Mouse (Mus musculus) urinary bladder, postnatal 0 days (tissue): Measurements from ENCODE around the gene Fam92a. TPM values are rescaled to one million over a fixed set of nuclear protein-coding genes. Genes with fewer than 3 reads are reported as not detected.

Source experiments
- polyA plus RNA-seq: library from polyadenylated mRNA; unstranded; fragments of >200 nt; fragmentation: Nextera tagmentation; extraction: Ambion mirVana; gene quantifications from 2 replicates; pipeline ENCODE4 v1.2.1, GENCODE M21; 2015

Fam92a gene
- 61.4 and 78.5 TPM in 2 replicates for polyA plus RNA-seq

GRCm38 (mm10) chr4:12171318-12172091 is at the start of gene Fam92a:
Gene Fam92a, minus strand, starts transcription at chr4:12172015.

GRCm38 (mm10) chr4:12140141-12140567 is 31.7 kb downstream of the Fam92a start, which contains the start of gene Rbm12b1:
Gene Rbm12b1, plus strand, starts transcription at chr4:12140264.

Other genes with a start within 250 kb of the Fam92a start
- gene Gm10604, start 190.8 kb downstream of the Fam92a start, polyA plus RNA-seq, result 0.07 and 0.22 TPM in 2 replicates
- gene Rbm12b2, start 82.6 kb downstream of the Fam92a start, polyA plus RNA-seq, result 3.5 and 4.5 TPM in 2 replicates
- 3.2 and 3.5 TPM in 2 replicates for gene Rbm12b1, start 31.8 kb downstream of the Fam92a start, polyA plus RNA-seq